Mouse (Mus musculus): Measurements from ENCODE around the gene Papolb.

DNA sequence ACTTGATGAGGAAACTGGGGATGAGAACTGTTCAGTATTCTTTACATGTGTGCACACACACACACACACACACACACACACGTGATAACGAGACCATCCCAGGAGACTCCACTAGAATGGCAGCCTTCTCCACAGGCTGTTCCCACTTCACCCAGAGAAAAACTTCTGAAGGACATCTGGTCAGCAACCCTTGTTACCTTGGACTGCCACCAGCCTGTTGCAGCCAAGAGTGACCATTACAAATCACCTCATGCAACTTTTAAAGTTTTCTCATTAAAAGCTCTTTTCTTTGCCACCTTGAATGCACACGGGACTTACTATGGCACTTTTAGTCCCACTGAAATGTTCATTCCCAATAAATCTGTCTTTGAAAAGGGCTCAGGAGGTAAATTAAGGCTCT, 7.4 kb upstream of the Papolb start:
- TF ChIP-seq POLR2A (IDR thresholded peaks at IDR 0.05; ENCODE audit: insufficient read depth, low read depth, low read length) (no peak), CTCF (IDR thresholded peaks at IDR 0.05; ENCODE audit: insufficient read depth, low read depth, low read length) (no peak)

Data from olfactory bulb, adult 2 months (tissue).